Mouse (Mus musculus) brain, embryonic 14.5 days (tissue): Measurements from ENCODE around the gene Nts. TPM values are rescaled to one million over a fixed set of nuclear protein-coding genes. Genes with fewer than 3 reads are reported as not detected.
"Not testable (repeated sequence)": the region's sequence is repeated elsewhere in the genome, so short reads cannot be mapped to it uniquely, and the experiment has no call there.

Experiments used
- DNase-seq: peaks from one replicate; pipeline ENCODE4 v3.0.0-alpha.2; 2011; ENCODE audit warnings: low read depth
- CTCF ChIP-seq: fragments of 200-500 bp; IDR thresholded peaks from 2 replicates; pipeline ENCODE4 v1.5.1; 2012; ENCODE audit warnings: inconsistent platforms, mild to moderate bottlenecking, moderate library complexity, borderline replicate concordance; ENCODE audit not compliant: insufficient read depth, insufficient read length; ENCODE audit errors: extremely low read depth
- POLR2A ChIP-seq: fragments of 200-500 bp; IDR thresholded peaks from 2 replicates; pipeline ENCODE4 v1.6.1; 2012; ENCODE audit warnings: mild to moderate bottlenecking, inconsistent platforms, borderline replicate concordance; ENCODE audit not compliant: poor library complexity, insufficient read depth, insufficient read length, severe bottlenecking; ENCODE audit errors: extremely low read depth
- polyA plus RNA-seq: library from polyadenylated mRNA; depleted of rRNA; stranded (reverse); fragments of >200 nt; gene quantifications from 2 replicates; pipeline ENCODE4 v1.2.3, GENCODE M21; 2012; rRNA removed

Gene Nts
- polyA plus RNA-seq = 9.1 and 10.2 TPM in 2 replicates

DNA sequence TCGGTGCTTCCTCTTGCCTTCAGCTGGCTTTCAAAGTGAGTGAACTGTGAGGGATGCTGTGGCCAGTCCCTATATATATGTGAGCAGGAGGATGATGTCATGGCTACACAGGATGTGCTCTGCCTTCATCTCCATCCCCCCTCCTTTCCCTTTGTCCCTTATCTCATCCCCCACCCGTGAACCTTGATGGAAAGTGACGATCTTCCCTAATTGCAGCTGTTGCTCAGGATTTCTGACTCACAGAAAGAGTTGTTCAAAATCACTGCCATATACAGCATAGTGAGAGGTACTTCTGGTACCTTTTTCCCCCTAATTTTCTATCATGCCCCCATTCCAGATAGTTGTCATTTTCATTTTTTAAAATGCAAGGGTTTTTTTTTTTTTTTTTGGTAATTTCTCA lies at the start of gene Nts:
Gene Nts (minus strand): TSS at position 101 of the 400 bp plus-strand sequence.
- no peak for TF ChIP-seq POLR2A
- TF ChIP-seq CTCF = no peak
- no peak for DNase-seq

DNA sequence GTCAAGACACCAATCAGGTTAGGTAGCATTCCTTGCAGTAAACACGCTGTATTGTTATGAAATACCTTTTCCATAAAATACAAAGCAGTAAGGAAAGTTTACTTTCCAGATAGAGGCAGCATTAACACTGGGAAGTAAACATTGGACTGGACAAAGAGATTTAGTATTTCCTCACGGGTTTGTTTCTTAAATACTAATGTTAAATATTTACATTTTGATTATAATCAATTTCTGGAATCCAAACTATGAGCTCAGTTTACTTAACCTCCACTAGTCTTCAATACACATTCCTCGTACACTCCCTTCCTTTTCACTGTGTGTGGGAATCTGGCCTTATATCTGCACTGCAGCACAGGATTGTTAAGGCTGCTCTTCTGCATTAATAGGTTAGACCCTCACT lies 37.6 kb upstream of the Nts start:
- DNase-seq = no peak
- no peak for TF ChIP-seq POLR2A
- TF ChIP-seq CTCF = no peak

GRCm38 (mm10) chr10:102514159-102514558 lies 23.9 kb upstream of the Nts start:
- DNase-seq = no peak
- no peak for TF ChIP-seq POLR2A
- TF ChIP-seq CTCF = no peak

GRCm38 (mm10) chr10:102511807-102512461 lies 21.6 kb upstream of the Nts start, which contains the start of gene Rassf9:
Gene Rassf9 (plus strand): TSS chr10:102512222.
- DNase-seq = peak; percentile 71
- TF ChIP-seq CTCF (no peak), POLR2A (no peak)

- DNase-seq = no peak
- TF ChIP-seq CTCF (no peak), POLR2A (no peak)
Measured at GRCm38 (mm10) chr10:102511461-102511806, 21.1 kb upstream of the Nts start.

- peak; percentile 9 for DNase-seq
- TF ChIP-seq CTCF (no peak), POLR2A (no peak)
Measured at GRCm38 (mm10) chr10:102507386-102507785, 17.1 kb upstream of the Nts start.

GRCm38 (mm10) chr10:102498754-102499153 lies 8.5 kb upstream of the Nts start:
- DNase-seq = peak; percentile 49
- TF ChIP-seq POLR2A = no peak
- TF ChIP-seq CTCF = peak; percentile 38; the same call in 1 of the 2 replicates

DNA sequence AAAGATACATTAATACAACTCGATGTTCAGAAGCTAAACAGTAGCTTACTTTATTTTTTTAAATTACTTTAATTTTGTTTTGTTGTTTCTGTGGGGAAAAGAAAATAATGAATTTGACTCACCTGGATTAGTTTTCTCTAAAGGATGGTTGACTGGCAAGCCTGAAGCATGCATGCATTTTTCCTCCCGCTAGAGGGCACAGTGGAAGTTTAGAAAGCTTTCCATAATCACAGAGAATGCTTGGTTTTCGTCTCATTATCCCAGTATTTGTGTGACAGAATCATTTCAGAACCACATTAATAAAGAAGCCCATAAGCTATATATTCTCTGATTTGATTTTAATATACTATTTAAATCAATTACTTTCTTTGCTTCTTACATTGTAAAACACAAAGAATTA lies 1.5 kb upstream of the Nts start:
- DNase-seq = peak; percentile 71
- TF ChIP-seq CTCF (peak; percentile 76; the same call in 1 of the 2 replicates), POLR2A (no peak)

DNA sequence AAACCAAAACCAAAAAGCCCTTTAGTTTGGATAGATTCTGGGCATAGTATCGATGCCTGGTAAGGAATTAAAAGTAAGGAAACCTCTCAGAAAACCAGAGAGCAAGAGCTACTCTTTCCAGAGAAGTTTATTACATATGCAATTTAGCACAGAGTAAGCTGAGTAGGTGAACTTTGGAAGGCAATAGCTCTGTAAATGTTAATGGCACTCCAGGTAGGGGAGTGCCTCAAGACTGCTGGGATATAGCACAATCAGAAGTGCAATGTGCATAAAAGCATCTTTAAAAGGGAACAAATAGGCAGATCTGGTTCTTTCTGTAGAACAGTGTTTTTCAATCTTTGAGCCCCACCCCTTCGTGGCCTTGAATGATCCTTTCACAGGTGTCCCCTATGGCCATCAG lies 20.9 kb downstream of the Nts start:
- no peak for TF ChIP-seq CTCF
- no peak for DNase-seq

DNA sequence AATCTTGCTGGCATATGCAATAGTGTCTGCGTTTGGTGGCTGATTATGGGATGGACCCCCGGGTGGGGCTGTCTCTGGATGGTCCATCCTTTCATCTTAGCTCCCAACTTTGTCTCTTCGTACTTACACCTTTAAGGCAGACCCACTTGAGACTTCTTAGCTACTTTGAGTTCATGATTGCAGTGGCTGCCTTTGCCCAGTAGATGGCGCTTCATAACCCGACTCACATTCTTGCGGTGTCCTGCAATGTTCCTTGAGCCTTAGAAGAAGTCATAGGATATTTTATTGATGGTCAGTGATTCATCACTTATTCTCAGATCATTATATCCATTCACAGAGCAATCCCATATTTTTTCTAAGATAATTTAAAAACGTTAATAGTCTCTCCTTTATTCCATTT lies 38.5 kb downstream of the Nts start:
- TF ChIP-seq POLR2A = no peak
- TF ChIP-seq CTCF = peak; percentile 80
- peak; percentile 79 for DNase-seq

- peak; percentile 89 for DNase-seq
- TF ChIP-seq POLR2A (no peak), CTCF (peak; percentile 48; the same call in 1 of the 2 replicates)
Measured at GRCm38 (mm10) chr10:102449449-102449848, 40.8 kb downstream of the Nts start.

- peak; percentile 55 for DNase-seq
- no peak for TF ChIP-seq POLR2A
- TF ChIP-seq CTCF = no peak
Measured at GRCm38 (mm10) chr10:102444912-102445556, 45.3 kb downstream of the Nts start.

GRCm38 (mm10) chr10:102435467-102435866 lies 54.8 kb downstream of the Nts start:
- not testable (repeated sequence) for DNase-seq

DNA sequence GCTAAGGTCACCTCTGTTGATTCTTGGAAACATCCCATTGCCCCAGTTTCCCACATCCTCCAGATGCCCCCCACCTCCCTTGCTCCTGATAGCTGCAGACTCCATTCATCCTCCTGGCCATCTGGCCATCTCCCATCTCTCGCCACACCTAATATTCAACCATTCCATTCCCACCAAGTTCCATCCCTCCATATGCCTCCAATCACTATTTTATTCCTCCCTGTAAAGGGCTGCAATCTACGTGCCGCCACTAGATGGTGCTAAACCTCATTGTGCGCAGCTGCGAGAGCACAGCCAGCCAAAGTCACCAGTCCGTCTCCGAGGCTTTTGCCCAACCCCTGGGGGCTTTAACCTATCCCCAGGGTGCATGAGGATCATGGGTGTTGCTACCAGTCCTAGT lies 55.2 kb downstream of the Nts start:
- DNase-seq = peak; percentile 37
